Mouse (Mus musculus): ENCODE data around the gene Wnt3a.

Gene Wnt3a

GRCm38 (mm10) chr11:59290702-59291303 lies at the start of gene Wnt3a:
Gene Wnt3a (minus strand): TSS chr11:59290752.
- DNase-seq: no peak

- no peak for DNase-seq
These were observed 48.2 kb upstream of the Wnt3a start for GRCm38 (mm10) chr11:59338736-59339120.

GRCm38 (mm10) chr11:59337955-59338735 lies 47.6 kb upstream of the Wnt3a start:
- no peak for DNase-seq

- DNase-seq: no peak
These were observed 45.8 kb upstream of the Wnt3a start for GRCm38 (mm10) chr11:59336381-59336780.

- DNase-seq: no peak
These were observed 45.4 kb upstream of the Wnt3a start for GRCm38 (mm10) chr11:59335942-59336341.

- DNase-seq: peak in 1 of 2 experiments; percentile 23
These were observed 44.6 kb upstream of the Wnt3a start for GRCm38 (mm10) chr11:59335150-59335549.

- DNase-seq: no peak
These were observed 42.4 kb upstream of the Wnt3a start for GRCm38 (mm10) chr11:59332938-59333337.

- DNase-seq: no peak
These were observed 40.8 kb upstream of the Wnt3a start for GRCm38 (mm10) chr11:59331167-59331869.

GRCm38 (mm10) chr11:59330560-59330959 lies 40.0 kb upstream of the Wnt3a start:
- DNase-seq: peak; percentile 61 to 66

GRCm38 (mm10) chr11:59329616-59330015 lies 39.1 kb upstream of the Wnt3a start:
- DNase-seq: no peak

GRCm38 (mm10) chr11:59327625-59328024 lies 37.1 kb upstream of the Wnt3a start:
- DNase-seq: no peak

- no peak for DNase-seq
These were observed 34.2 kb upstream of the Wnt3a start for GRCm38 (mm10) chr11:59324777-59325176.

- no peak for DNase-seq
These were observed 32.4 kb upstream of the Wnt3a start for GRCm38 (mm10) chr11:59322988-59323387.

- no peak for DNase-seq
These were observed 26.0 kb upstream of the Wnt3a start for GRCm38 (mm10) chr11:59316517-59316916.

GRCm38 (mm10) chr11:59313944-59314343 lies 23.4 kb upstream of the Wnt3a start:
- DNase-seq: no peak

GRCm38 (mm10) chr11:59313029-59313811 lies 22.7 kb upstream of the Wnt3a start:
- peak in 1 of 2 experiments; percentile 51 for DNase-seq

- no peak for DNase-seq
These were observed 21.9 kb upstream of the Wnt3a start for GRCm38 (mm10) chr11:59312501-59312900.

GRCm38 (mm10) chr11:59312060-59312459 lies 21.5 kb upstream of the Wnt3a start:
- no peak for DNase-seq

- DNase-seq: no peak
These were observed 19.4 kb upstream of the Wnt3a start for GRCm38 (mm10) chr11:59309976-59310375.

- DNase-seq: peak; percentile 71 to 75
These were observed 18.7 kb upstream of the Wnt3a start for GRCm38 (mm10) chr11:59309106-59309805.

GRCm38 (mm10) chr11:59308625-59309024 lies 18.1 kb upstream of the Wnt3a start:
- no peak for DNase-seq

GRCm38 (mm10) chr11:59308164-59308542 lies 17.6 kb upstream of the Wnt3a start:
- peak in 1 of 2 experiments; percentile 27 for DNase-seq

Data from lung, adult 18-20 months (tissue).